Mouse (Mus musculus): ENCODE data around the gene Shd. TPM values are rescaled to one million over a fixed set of nuclear protein-coding genes. Genes with fewer than 3 reads are reported as not detected.

The Shd gene
- total RNA-seq, 2 experiments from 2014 or later = not detected

- DNase-seq = peak; percentile 87 to 93
- intact Hi-C loops (cut with DNase I) = no loop called here
Observed at GRCm38 (mm10) chr17:55958918-55959728, 11.1 kb upstream of the Shd start, which contains the start of gene Yju2. Gene Yju2, plus strand, starts transcription at chr17:55959099.

DNA sequence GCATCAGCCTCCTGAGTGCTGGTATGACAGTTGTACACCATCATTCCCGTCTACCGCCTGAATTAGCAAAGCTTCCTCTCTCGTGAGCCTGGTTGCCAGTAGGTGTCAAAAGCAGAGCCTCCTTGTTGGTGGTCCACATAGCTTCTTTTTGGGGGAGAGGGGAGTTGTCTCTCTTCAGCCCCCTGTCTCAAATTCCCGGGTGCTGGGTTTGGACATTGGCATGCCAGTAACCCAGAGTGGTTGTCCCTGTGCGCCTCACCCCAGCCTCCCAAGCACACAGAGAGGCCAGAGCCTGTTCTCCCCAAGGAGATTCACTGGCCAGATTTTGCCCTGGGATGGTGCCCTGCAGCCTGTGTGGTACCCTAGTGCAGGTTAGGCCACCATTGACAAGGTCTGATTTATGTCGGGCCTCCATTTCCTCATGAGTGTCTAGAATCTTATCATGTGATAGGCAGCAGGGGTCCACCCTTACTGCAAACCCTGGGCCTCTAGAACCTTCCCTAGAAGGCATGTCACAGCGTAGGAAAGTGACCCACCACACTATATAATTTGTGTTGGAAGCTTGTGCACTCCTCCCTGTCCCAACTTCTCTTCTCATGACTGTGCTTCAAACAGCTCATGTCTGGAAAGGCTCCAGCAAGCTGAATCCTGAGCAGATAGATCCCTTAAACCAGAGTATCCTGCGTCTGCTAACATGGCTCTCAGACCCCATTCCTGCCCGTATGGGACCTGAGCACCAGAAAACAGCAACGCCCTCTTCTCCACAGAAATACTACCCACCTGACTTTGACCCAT lies 10.1 kb upstream of the Shd start:
- intact Hi-C loops (cut with DNase I) = no loop called here
- DNase-seq = no peak

- DNase-seq = no peak
- intact Hi-C loops (cut with DNase I) = no loop called here
Observed at GRCm38 (mm10) chr17:55960791-55961190, 9.5 kb upstream of the Shd start.

DNA sequence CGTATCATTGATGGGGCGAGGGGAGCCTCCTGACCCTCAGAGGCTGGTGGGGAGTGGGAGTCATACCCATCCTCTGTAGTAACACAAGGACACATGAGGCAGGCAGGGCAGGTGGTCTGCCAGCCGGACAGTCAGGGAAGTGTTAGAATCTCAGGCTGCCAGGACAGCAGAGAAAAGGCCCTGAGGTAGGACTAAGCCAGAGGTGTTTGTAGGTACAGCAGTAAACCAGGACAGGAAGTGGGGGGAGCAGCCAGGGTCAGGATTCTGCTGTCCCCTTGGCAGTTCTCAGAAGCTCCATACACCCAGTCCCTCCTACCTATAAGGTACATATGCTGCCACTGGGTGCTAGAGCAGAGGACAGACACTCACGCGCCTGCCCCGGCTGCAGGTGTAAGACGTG lies 8.6 kb upstream of the Shd start:
- intact Hi-C loops (cut with DNase I) = no loop called here
- DNase-seq = no peak

- intact Hi-C loops (cut with DNase I) = no loop called here
- no peak for DNase-seq
Observed at GRCm38 (mm10) chr17:55963171-55963570, 7.1 kb upstream of the Shd start.

- DNase-seq = no peak
- intact Hi-C loops (cut with DNase I) = no loop called here
Observed at GRCm38 (mm10) chr17:55964496-55964895, 5.8 kb upstream of the Shd start.

DNA sequence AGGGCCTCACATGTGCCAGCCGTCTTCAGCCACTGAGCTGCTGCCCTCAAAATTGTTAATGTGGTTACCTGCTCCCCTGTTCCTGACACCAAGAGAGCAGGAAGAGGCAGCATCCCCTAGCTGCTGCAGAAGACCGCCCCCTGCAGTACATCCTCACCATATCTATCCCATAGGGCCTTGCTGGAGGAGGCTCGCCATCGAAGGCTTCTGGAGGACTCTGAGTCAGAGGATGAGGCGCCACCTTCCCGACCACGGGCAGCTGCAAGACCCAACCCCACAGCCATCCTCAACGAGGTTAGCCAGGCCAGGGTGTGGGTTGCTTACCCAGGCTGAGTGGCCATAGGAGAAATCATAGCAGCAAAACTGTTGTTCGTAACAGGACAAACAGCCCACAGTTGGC lies 5.3 kb upstream of the Shd start:
- DNase-seq = no peak
- intact Hi-C loops (cut with DNase I) = no loop called here

DNA sequence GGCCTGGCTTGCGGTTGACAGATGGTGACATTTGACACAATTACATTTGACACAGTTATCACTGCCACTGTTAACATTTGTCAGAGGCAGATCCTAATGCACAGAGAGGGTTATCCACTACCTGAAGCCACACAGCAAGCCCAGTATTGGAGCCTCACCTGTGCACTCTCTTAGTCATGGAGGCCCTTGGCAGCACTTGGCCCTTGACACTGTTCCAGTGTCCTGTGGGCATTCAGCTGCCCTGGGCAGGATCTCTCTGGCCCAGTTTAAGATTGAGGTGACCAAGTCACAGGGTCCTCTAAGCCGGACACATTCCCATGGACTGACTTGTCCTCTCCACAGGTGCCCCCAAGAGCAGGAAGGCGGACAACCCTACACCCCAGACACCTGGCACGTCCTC lies 3.1 kb upstream of the Shd start:
- DNase-seq = no peak
- intact Hi-C loops (cut with DNase I) = no loop called here

DNA sequence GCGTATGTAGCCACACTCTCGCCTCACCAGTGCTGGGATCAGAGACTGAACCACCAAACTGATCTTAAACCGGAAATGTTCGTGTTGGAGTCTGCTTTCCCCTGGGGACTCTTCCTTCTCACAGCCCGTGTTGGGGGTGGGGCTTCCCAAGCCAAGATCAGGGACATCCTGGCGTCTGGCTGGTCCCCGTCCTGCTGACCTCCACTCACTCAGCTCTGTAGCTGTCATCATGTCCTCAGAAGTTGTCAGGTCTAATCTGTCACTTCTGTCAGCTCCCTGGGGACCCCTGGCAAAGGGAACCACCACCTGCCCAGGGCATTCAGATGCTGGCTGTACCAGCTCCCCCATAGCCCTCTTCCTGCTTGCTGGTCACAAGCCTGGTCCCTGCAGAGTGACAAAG lies 2.1 kb upstream of the Shd start:
- no peak for DNase-seq
- intact Hi-C loops (cut with DNase I) = no loop called here

DNA sequence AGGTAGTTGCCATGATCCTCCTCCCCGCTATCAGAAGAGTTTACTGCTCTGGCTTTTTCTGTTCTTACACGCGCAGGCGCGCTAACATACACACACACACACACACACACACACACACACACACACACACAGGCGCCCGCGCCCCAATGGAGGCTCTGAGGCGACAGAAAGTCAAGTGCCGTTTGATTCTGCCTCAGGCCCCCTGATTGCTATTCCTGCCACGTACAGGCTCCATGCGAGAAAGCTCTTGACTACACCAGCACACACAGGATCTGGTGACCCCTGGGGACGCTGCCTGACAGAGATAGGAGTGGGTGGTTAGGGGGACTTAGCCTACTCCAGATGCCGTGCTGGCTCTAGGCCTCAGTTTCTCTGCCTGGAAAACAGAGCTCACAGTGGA lies 707 bp upstream of the Shd start:
- intact Hi-C loops (cut with DNase I) = no loop called here
- no peak for DNase-seq

GRCm38 (mm10) chr17:55971453-55971852 lies 1.2 kb downstream of the Shd start:
- DNase-seq = no peak
- intact Hi-C loops (cut with DNase I) = no loop called here

GRCm38 (mm10) chr17:55976255-55976862 lies 6.1 kb downstream of the Shd start:
- intact Hi-C loops (cut with DNase I) = no loop called here
- DNase-seq = peak; percentile 73 to 76

GRCm38 (mm10) chr17:55977301-55977700 lies 7.0 kb downstream of the Shd start:
- no peak for DNase-seq
- intact Hi-C loops (cut with DNase I) = no loop called here

DNA sequence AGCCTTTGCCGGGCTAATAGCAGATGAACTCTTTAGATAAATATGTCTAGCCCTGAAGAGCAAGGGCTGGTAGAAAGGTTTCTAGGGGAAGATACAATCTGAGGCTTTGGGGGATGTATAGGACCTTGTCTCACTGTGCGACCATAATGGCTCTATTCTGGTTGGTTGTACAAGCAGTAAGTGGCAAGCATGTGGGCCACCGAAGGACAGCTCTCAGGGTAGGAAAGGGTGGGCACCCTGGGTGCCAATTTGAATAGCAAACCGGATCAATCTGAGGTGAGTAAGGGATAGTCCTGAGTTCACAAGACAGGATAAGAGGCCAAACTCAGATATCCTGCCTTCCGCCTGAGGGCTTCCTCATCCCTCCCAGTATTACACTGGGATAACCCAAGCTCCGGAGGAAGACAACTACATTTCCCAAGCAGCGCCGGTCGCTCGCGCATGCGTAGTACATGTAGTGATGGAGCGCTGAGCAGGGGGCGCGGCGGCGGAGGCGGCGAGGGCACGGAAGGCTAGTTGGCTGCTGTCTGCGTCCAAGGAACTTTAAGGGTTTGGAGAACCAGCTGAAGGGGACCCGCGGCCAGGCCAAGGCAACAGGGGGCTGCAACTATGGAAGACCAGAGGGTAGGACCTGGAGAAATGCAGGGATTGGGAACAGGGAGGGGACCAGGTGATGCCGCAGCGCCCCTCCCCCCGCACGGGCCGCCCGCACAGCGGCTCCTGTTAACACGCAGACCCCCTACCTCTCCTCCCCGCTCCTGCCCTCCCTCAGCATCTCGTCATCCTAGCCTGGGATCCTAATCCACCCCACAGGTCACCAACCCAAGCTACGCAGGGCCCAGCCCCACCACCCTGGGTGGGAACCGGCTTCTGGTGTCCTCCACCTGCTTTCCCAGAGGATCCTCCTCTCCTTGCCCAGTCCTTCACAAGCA lies 16.0 kb downstream of the Shd start, which contains the start of gene Fsd1:
Fsd1 (plus strand) TSS at position 480 of the 932 bp plus-strand sequence.
- intact Hi-C loops (cut with DNase I) = no loop called here
- no peak for DNase-seq

DNA sequence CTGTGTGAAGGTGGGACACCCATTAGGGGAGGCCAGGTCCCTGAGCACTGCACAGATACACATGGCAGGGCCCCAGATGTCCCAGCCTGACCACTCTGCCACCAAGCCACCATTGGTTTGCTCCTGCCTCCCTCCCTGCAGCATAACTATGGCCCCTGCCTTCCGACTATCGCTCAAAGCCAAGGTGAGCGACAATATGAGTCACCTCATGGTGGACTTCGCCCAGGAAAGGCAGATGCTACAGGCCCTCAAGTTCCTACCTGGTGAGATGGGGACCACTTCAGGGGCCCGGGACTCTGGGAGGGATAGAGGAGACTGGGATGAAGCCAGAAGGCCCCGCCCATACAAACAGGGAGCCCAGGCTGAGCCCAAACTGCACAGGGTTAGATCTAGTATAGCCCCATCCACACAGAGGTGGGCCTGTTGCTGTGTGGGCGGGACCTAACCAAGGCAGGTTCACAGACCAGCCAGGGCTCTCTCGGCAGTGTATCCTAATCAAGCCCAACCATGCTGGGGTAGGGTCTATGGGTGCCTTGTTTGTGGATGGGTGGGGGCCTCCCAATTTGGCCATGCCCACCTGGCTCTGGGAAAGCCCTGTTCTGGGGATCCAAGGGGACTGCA lies 20.1 kb downstream of the Shd start:
- intact Hi-C loops (cut with DNase I) = no loop called here
- no peak for DNase-seq

DNA sequence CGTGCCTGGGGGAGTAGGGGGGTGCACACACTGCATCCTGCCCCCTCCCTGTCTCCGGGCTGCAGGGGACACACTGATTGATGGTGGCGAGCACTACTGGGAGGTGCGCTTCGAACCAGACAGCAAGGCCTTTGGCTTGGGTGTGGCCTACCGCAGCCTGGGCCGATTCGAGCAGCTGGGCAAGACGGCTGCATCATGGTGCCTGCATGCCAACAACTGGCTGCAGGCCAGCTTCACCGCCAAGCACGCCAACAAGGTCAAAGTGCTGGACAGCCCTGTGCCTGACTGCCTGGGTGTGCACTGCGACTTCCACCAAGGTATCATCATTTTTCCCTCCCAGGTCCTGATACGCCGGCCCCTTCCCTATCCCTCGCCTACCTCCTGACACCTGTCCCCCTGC lies 25.7 kb downstream of the Shd start:
- intact Hi-C loops (cut with DNase I) = no loop called here
- peak in 1 of 2 experiments; percentile 34 for DNase-seq

DNA sequence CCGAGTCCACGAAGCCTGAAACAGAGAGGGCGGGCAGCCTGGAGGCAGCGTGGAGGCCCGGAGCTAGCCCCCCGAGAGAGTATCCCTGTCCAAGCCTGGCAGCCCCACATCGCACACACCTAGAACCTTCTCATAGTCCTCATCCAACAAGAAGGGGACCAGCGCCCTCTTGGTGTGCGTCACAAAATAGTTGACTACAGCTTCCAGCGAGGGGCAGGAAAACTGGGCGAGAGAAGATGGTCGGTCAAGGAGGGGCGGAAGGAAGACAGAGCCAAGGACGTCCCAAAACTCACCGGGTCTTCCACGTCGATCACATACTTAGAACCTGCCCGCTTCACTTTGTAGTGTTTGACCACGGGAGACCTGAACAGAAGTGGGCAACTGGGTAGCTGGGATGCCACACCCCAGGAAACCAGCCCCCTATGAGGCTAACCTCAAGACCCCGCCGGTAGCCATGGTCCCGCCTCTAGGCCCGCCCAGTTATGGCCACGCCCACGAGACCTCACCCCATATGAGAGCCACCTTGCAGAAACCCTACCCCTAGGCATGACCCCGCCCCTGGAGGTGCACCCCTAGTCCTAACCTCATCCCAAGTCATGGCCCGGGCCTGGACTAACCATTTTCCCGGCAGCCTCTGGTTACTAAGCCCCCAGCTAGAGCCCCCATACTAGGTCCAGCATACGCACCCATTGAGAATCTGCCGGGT lies 29.7 kb downstream of the Shd start:
- no peak for DNase-seq
- intact Hi-C loops (cut with DNase I) = no loop called here

GRCm38 (mm10) chr17:56003000-56003399 lies 32.7 kb downstream of the Shd start:
- intact Hi-C loops (cut with DNase I) = no loop called here
- no peak for DNase-seq

DNA sequence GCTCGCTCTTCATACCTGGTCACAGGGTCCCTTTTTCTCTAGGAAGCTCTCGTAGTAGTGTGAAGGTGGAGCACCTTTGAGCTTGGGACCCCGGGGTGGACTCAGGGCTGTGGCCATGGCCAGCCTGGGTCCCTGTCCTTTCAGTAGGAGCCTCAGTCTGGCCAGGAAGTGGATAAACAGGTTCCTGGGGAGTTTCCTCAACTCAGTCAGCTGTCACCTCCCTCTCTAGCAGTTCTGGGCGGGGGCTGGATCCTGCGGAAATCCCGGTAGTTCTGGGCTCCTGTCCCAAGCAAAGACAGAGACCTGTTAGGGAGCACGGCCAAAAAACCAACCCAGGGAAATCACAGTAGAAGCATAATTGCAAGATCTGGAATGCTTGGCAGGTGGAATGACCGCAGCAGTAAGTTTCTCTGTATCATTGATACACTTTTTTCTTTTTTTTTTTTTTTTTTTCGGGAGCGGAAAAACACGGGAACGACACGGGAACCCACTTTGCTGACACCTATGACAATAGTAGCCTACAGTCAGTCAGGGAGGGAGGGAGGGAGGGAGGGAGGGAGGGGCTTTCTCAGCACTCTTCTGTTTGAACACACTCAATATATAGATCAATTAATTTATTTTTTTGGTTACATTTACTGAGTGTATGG lies 35.3 kb downstream of the Shd start, which contains the start of the genes Stap2 and Mpnd:
Stap2 (minus strand) TSS at position 170 of the 647 bp plus-strand sequence.
Mpnd (plus strand) TSS at position 297 of the 647 bp plus-strand sequence.
- DNase-seq = no peak
- intact Hi-C loops (cut with DNase I) = no loop called here
